Mouse (Mus musculus) CH12.LX (cell line): ENCODE measurements around the gene Adamts5.

ENCODE experiments used
- CTCF ChIP-seq, 2 experiments: IDR thresholded peaks in 1 of 2; conservative IDR thresholded peaks in 1 of 2; 2 replicates each; pipeline ENCODE4 v1.5.1; 2011 to 2012; ENCODE audit warnings: low read depth in 2 of 2, low read length in 2 of 2, improper control_type of control experiment in 1 of 2, inconsistent platforms in 1 of 2, mild to moderate bottlenecking in 1 of 2, moderate library complexity in 1 of 2
- EP300 ChIP-seq: IDR thresholded peaks from 2 replicates; pipeline ENCODE4 v1.6.1; 2011; ENCODE audit warnings: low read length, improper control_type of control experiment
- HCFC1 ChIP-seq: IDR thresholded peaks from 2 replicates; pipeline ENCODE4 v1.6.1; 2012; ENCODE audit warnings: low read depth, mild to moderate bottlenecking, inconsistent platforms, low read length, improper control_type of control experiment
- NRF1 ChIP-seq: IDR thresholded peaks from 2 replicates; pipeline ENCODE4 v1.6.1; 2014; ENCODE audit warnings: low read depth, mild to moderate bottlenecking, inconsistent platforms, low read length, improper control_type of control experiment, moderate library complexity
- POLR2A ChIP-seq: IDR thresholded peaks from 2 replicates; pipeline ENCODE4 v1.6.1; 2011; ENCODE audit warnings: low read depth, mild to moderate bottlenecking, improper control_type of control experiment, low read length
- POLR2AphosphoS2 ChIP-seq: IDR thresholded peaks from 2 replicates; pipeline ENCODE4 v1.6.1; 2011; ENCODE audit warnings: low read depth, low read length, improper control_type of control experiment
- ZC3H11A ChIP-seq: IDR thresholded peaks from 2 replicates; pipeline ENCODE4 v1.6.1; 2012; ENCODE audit warnings: low read depth, mild to moderate bottlenecking, inconsistent platforms, low read length, improper control_type of control experiment
- ZNF384 ChIP-seq: IDR thresholded peaks from 2 replicates; pipeline ENCODE4 v1.6.1; 2012; ENCODE audit warnings: low read depth, low read length, improper control_type of control experiment, inconsistent platforms

DNA sequence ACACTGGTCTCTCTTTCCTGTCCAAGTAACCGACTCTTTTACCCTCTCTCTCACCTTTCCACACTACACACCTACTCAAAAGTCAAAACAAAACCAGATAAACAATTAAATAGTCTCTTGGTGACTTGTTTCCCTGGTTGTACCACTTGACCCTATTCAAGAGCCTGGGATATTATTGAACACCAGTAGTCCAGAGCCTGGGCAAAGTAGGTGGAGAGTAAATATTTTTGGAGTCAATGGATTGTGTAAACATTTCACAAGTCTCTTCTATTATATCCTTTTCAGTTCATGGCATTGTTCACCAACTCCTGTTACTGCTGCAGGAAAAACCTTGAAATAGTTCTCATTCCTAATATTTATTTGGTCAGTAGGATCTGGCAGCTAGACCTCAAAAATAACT, 20.8 kb upstream of the Adamts5 start:
- no peak for TF ChIP-seq POLR2A
- TF ChIP-seq EP300, result no peak
- TF ChIP-seq CTCF (conservative IDR thresholded peaks at IDR 0.05 in 1 of 2, IDR thresholded peaks at IDR 0.05 in 1 of 2; ENCODE audit: low read depth in 2 of 2, low read length in 2 of 2), result no peak
- no peak for TF ChIP-seq NRF1
- TF ChIP-seq ZNF384, result no peak
- TF ChIP-seq ZC3H11A, result no peak
- TF ChIP-seq POLR2AphosphoS2, result no peak
- TF ChIP-seq HCFC1, result no peak
